Mouse (Mus musculus) lung, postnatal 10 days (tissue): ENCODE results near the gene Nr2f6.
A peak's percentile ranks its signal among the peaks of the same experiment; 100 is the strongest.
"Not testable (repeated sequence)": the region's sequence is repeated elsewhere in the genome, so short reads cannot be mapped to it uniquely, and the experiment has no call there.

Source experiments
- DNase-seq: peaks from one replicate; pipeline ENCODE4 v3.0.0; 2021

Nr2f6 gene

GRCm38 (mm10) chr8:71366771-71367528 lies 14.8 kb downstream of the Nr2f6 start, which contains the start of gene Use1:
Gene Use1, plus strand, starts transcription at chr8:71366848.
- peak; percentile 95 for DNase-seq

DNA sequence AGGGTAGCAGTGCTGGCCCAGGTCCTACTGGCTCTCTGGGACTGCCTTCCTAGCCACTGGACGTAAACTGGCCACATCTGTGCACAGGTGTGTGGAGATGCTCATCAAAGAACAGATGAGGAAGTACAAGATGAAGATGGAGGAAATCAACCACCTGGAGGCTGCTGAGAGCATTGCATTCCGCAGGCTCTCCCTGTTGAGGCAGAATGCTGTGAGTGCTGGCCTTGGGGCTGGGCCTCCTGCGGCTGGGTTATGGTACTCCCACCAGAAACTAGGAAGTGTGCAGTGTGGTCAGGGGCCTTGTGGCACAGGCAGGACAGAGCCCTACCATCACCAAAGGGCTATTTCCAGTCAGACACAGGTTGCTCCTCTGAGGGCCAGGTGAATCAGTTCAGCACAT lies 23.7 kb downstream of the Nr2f6 start:
- DNase-seq: no peak

DNA sequence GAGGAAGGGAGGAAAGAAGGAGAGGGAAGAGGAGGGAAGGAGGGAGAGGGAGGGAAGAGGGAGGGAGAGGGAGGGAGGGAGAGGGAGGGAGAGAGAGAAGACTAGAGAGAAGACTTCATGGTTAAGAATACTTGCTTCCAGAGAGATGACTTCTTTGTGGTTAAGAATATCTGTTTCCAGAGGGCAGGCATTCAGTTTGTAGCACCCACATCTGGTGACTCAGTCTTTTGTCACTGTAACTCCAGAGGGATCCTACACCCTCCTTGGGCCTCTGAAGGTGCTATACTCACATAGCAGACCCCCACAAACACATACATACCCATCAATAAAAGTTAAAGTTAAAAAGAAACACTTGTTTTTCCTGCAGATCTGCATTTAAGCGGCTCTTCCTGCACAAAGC lies 30.2 kb downstream of the Nr2f6 start:
- no peak for DNase-seq

DNA sequence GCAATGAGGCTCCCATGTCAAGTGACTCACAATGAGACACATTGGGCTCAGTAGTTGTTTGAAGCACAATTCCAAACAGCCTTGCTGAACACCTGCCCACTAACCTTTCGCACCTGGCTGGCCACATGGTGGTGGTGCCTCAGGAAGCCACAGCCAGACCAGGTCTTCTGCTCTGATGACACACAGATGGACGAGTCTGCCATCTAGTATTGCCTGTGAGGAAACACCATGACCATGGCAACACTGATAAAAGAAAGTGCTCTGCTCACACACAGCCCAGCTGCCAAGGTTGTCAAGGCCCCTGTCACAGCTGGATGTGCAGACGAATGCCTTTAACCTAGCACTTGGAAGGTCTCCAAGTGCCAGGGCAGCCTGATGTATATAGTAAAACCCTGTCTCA lies 30.6 kb downstream of the Nr2f6 start:
- DNase-seq: no peak

GRCm38 (mm10) chr8:71346581-71346980 lies 35.2 kb downstream of the Nr2f6 start:
- no peak for DNase-seq

DNA sequence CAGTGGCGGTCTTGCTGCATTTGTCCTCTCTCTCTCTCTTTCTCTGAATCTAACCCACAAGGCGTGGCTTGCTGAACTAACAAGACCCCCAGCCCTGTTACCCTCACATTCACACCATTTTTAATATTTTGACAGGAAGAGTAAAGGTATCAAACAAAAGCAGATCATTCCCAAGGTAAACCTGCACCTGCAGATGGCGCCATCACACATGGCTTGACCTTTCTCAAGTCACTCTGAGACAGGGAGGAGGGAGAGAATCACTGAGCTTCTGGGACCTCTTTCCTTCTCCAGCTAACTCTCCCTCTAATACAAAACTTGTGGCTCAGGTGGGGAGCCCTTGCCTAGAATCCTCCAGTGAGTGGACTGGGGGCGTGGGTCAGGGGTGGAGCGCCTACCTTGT lies 41.1 kb downstream of the Nr2f6 start:
- peak; percentile 51 for DNase-seq

DNA sequence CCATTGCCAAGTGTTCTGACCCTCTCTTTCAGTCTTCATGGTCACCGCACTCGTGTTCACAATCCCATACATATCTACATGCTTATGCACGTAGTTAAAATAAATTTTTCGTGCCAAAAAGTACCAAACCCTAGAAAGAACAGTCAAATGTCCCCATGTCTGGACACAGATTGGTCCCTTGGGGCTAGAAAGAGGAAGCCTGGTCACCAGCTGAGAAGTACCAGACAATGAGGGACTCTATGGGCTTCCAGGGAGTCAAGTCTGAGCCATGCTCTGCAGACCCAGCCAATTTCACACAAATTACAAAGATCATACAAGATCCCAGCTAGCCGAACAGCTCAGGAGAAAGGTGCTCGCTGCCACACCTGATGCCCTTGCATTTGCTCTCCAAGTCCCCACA lies 43.9 kb downstream of the Nr2f6 start:
- not testable (repeated sequence) for DNase-seq

DNA sequence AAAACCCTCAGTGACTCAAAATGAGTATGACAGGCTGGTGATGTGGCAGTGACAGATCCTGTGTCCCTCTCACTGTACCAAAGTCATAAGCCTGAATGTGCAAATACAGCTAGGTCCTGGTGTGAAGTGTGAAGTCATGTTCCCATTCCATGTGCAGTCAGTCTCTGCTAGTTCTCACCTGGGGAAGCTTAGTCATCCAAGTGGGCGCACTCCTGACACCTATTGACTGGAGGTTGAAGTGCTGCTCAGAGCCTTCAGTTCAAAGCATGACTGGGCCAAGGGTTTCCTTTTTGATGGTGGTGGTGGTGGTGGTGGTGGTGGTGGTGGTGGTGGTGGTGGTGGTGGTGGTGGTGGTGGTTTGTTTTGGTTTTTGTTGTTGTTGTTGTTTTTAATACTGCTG lies 56.9 kb downstream of the Nr2f6 start:
- peak; percentile 51 for DNase-seq
